Mouse (Mus musculus) liver, embryonic 16.5 days (tissue): ENCODE measurements around the gene Myoc. TPM values are rescaled to one million over a fixed set of nuclear protein-coding genes. Genes with fewer than 3 reads are reported as not detected.

Experiments used
- ATAC-seq: fragments of 200-750 bp; cut with Nextera tagmentation; 2 replicates; pipeline ENCODE4 v1.8.0; 2017; ENCODE audit warnings: low read depth, mild to moderate bottlenecking, moderate number of reproducible peaks, moderate library complexity
- H3K27ac ChIP-seq: fragments of 300-500 bp; sonication (generic); 2 replicates; pipeline ENCODE4 v1.5.1; 2014; ENCODE audit warnings: mild to moderate bottlenecking, low read length
- H3K27me3 ChIP-seq: fragments of 300-500 bp; sonication (generic); 2 replicates; pipeline ENCODE4 v1.6.1; 2014; ENCODE audit warnings: low read depth, low read length, mixed read lengths; ENCODE audit not compliant: control insufficient read depth, insufficient read depth
- H3K36me3 ChIP-seq: fragments of 300-500 bp; sonication (generic); 2 replicates; pipeline ENCODE4 v1.6.1; 2014; ENCODE audit warnings: mild to moderate bottlenecking; ENCODE audit not compliant: control insufficient read depth, insufficient read depth
- H3K4me1 ChIP-seq: fragments of 300-500 bp; sonication (generic); 2 replicates; pipeline ENCODE4 v1.6.1; 2014; ENCODE audit warnings: low read depth, low read length, mixed read lengths; ENCODE audit not compliant: control insufficient read depth
- H3K4me2 ChIP-seq: fragments of 300-500 bp; sonication (generic); 2 replicates; pipeline ENCODE4 v1.6.1; 2014; ENCODE audit warnings: low read depth, low read length, mixed read lengths
- H3K4me3 ChIP-seq: fragments of 300-500 bp; sonication (generic); 2 replicates; pipeline ENCODE4 v1.5.1; 2014; ENCODE audit warnings: low read depth, mild to moderate bottlenecking, low read length
- H3K9ac ChIP-seq: fragments of 300-500 bp; sonication (generic); 2 replicates; pipeline ENCODE4 v1.6.1; 2014; ENCODE audit warnings: low read depth, low read length
- H3K9me3 ChIP-seq: fragments of 300-500 bp; sonication (generic); replicated peaks from 2 replicates; pipeline ENCODE4 v1.6.1; 2016; ENCODE audit warnings: low read length; ENCODE audit not compliant: control insufficient read depth
- whole genome bisulfite sequencing: fragments of 180-500 bp; shearing (Covaris S2); extraction: QIAGEN DNeasy Blood & Tissue Kit; methylation state at CpG from one replicate; pipeline ENCODE4 v1.1.7; 2014; ENCODE audit not compliant: insufficient replicate concordance; 5-methylcytosine and 5-hydroxymethylcytosine counted together
- polyA plus RNA-seq: library from polyadenylated mRNA; unstranded; fragments of >200 nt; fragmentation: Nextera tagmentation; extraction: Ambion mirVana; gene quantifications from 2 replicates; pipeline ENCODE4 v1.2.1, GENCODE M21; 2015

The Myoc gene
- polyA plus RNA-seq, 1 experiment from 2014 or later: not detected

DNA sequence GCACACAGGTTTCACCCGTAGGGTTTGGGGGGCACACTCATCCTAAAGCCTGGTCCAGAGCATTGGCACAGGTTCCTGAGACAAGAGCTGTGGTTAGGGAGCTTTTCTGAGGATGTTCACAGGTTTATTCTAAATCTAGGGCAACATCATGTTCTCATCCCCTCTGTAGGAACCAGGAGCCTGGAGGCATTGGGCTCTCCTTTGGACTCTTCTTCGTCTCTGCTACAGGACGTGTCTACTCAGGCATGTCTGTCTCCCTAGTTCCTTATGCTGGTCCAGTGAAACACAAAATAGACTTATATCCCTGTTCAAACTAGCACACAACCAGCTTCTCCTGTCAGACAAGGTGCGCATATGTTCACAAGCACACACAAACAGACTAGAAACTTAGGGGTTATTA lies 420 bp upstream of the Myoc start:
- Histone ChIP-seq H3K4me2 (no peak overlapping the region), H3K36me3 (no peaks in the 10 kb centered on the region), H3K9me3 (no peaks in the 10 kb centered on the region), H3K27me3 (no peaks in the 10 kb centered on the region), H3K4me1 (no peaks in the 10 kb centered on the region), H3K4me3 (no peak overlapping the region), H3K27ac (no peak overlapping the region), H3K9ac (no peak overlapping the region)
- ATAC-seq: no peak
- 64% methylated on average over 4 of the region's 4 CpGs for WGBS

DNA sequence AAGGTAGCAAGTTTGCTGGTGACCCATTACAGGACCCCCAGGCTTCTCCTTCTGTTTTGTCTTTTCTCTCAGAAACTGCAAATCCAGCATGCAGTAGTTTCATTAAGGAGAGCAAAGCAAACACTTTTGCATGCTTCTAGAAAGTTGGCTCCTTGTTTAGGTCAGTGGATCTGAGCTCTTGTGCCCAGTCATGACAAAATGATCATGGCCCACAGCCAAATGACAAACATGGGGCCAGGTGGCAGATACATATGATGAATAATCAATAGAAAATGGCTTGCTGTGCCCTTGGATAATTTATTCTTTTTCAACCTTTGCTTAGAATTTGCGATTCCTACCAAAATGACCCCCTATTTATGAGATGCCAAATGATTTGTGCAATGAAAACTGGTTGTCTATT lies 906 bp downstream of the Myoc start:
- Histone ChIP-seq H3K4me3 (no peak overlapping the region), H3K36me3 (no peaks in the 10 kb centered on the region), H3K4me1 (no peaks in the 10 kb centered on the region), H3K4me2 (no peak overlapping the region), H3K27me3 (no peaks in the 10 kb centered on the region), H3K9ac (no peak overlapping the region), H3K9me3 (no peaks in the 10 kb centered on the region), H3K27ac (no peak overlapping the region)
- WGBS: 67% methylated on average over 1 of the region's 1 CpGs
- ATAC-seq: no peak

DNA sequence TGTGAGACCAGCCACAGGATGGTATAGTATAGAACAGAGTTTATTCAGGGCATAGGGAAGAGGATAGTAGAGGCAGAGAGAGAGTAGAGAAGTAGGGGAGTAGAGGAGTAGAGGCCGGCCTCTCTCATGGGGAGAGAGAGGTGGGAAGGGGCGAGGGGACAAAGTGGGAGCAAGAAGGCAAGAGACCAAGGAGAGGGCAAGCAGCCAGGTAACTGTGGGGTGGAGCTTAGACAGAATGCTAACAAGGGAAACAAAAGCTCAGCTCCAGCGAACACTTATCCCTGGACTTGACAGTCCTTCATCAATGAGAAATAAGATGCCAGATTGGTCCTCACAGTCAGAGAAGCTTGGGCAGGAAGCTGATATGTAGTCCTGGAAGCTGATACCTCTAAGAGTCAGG lies 3.6 kb downstream of the Myoc start:
- ATAC-seq: no peak
- no peaks in the 10 kb centered on the region for H3K36me3 ChIP-seq
- no peaks in the 10 kb centered on the region for H3K4me1 ChIP-seq
- H3K27me3 ChIP-seq: no peaks in the 10 kb centered on the region
- H3K9me3 ChIP-seq: no peaks in the 10 kb centered on the region
- H3K4me3 ChIP-seq: no peak overlapping the region
- H3K27ac ChIP-seq: no peak overlapping the region
- WGBS: 49% methylated on average over 3 of the region's 3 CpGs
- H3K9ac ChIP-seq: no peak overlapping the region
- H3K4me2 ChIP-seq: no peak overlapping the region

DNA sequence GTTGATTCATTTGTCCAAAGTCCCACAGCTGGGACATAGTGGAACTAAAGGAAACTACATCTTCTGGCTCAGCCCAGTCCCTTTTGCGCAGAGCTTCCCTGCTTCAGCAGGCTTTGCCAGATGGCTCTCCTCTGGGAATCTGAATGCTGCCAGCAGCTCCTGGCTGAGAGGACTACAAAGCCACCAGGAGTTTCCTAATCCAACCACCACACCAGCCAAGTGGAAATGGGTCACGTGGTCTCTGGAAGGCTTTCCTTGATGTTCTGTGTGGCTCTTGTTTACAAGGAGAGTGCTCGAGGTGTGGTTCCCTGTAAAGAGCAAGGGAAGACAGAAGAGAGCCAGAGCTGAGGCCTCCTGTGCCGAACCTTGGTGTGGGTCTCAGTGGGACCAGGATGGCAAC lies 4.8 kb downstream of the Myoc start:
- H3K4me1 ChIP-seq: no peaks in the 10 kb centered on the region
- 29% methylated on average over 4 of the region's 4 CpGs for WGBS
- H3K36me3 ChIP-seq: no peaks in the 10 kb centered on the region
- H3K4me3 ChIP-seq: no peak overlapping the region
- no peak overlapping the region for H3K27ac ChIP-seq
- no peak for ATAC-seq
- H3K9ac ChIP-seq: no peak overlapping the region
- H3K9me3 ChIP-seq: no peaks in the 10 kb centered on the region
- H3K27me3 ChIP-seq: no peaks in the 10 kb centered on the region
- no peak overlapping the region for H3K4me2 ChIP-seq

DNA sequence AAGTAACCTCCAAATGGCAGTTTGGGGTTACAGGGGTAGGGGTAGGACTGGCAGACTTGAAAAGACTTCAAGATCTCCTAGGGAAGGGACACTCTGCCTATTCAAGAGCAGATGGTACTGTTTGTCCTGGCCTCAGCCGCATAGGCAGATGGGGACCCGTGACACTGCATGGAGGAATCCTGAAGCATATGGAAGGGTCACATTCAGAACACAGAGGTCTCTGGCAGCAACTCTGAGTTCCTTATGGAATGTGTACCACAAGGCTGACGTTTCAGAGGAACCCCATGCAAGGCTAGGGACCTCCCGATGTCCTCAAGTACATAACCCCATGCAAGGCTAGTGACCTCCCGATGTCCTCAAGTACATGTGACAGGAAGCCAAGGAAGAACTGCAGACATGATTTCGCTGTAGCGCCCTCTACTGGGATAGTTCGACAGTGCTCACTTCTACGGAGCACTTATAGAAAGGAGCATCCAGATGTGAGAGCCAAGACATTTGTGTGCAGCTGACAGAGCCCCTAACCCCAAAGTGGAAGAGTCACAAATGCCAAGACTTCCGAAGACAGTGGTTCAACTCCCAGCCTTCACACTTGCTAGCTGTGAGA lies 7.2 kb downstream of the Myoc start:
- Histone ChIP-seq H3K4me2 (no peak overlapping the region), H3K9ac (no peak overlapping the region), H3K27ac (no peak overlapping the region), H3K4me1 (no peaks in the 10 kb centered on the region), H3K36me3 (no peaks in the 10 kb centered on the region), H3K9me3 (no peaks in the 10 kb centered on the region), H3K4me3 (no peak overlapping the region), H3K27me3 (no peaks in the 10 kb centered on the region)
- ATAC-seq: no peak
- WGBS: 64% methylated on average over 10 of the region's 10 CpGs

DNA sequence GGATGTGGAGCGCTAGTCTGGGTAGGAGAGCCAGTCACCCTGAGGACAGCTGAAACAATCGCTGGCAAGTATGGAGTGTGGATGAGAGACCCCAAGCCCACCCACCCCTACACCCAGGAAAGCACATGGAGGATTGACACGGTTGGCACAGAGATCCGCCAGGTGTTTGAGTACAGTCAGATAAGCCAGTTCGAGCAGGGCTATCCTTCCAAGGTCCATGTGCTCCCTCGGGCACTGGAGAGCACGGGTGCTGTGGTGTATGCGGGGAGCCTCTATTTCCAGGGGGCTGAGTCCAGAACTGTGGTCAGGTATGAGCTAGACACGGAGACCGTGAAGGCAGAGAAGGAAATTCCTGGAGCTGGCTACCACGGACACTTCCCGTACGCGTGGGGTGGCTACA lies 9.5 kb downstream of the Myoc start:
- WGBS: 77% methylated on average over 14 of the region's 14 CpGs
- Histone ChIP-seq H3K27me3 (no peaks in the 10 kb centered on the region), H3K27ac (no peak overlapping the region), H3K9me3 (no peaks in the 10 kb centered on the region), H3K4me2 (no peak overlapping the region), H3K4me1 (no peaks in the 10 kb centered on the region), H3K4me3 (no peak overlapping the region), H3K36me3 (no peaks in the 10 kb centered on the region), H3K9ac (no peak overlapping the region)
- 0 out of 2 replicates have a peak, but pooled peaks have one; percentile 4 for ATAC-seq

DNA sequence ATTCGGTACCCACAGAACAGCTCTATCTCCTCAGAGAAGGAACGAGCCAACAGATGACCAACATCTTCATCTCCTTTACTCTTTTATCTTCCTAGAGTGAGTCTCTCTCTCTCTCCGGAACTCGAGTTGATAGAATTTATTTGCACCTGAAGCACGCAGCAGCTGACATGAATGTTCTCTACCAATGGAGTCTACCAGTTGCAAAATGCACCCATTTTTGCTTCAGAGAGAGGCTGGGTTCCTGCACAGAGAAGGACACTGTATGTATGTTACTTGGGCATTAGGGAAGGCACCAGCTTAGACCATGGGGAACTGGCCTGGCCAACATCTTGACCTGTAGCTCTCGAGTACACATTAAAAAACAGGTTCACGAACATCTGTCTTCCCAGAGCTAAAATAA lies 19.2 kb downstream of the Myoc start, which contains the start of gene Myocos:
Myocos (minus strand) TSS at position 101 of the 400 bp plus-strand sequence.
- no peak within 1 kb of the TSS for H3K9ac ChIP-seq
- WGBS: 70% methylated on average over 7 of the region's 7 CpGs
- ATAC-seq: no peak
- no peaks in the 10 kb centered on the region for H3K36me3 ChIP-seq
- no peak within 1 kb of the TSS for H3K4me2 ChIP-seq
- H3K4me1 ChIP-seq: no peaks in the 10 kb centered on the region
- H3K27me3 ChIP-seq: no peaks in the 10 kb centered on the region
- no peak within 1 kb of the TSS for H3K27ac ChIP-seq
- H3K4me3 ChIP-seq: no peak within 1 kb of the TSS
- no peaks in the 10 kb centered on the region for H3K9me3 ChIP-seq

DNA sequence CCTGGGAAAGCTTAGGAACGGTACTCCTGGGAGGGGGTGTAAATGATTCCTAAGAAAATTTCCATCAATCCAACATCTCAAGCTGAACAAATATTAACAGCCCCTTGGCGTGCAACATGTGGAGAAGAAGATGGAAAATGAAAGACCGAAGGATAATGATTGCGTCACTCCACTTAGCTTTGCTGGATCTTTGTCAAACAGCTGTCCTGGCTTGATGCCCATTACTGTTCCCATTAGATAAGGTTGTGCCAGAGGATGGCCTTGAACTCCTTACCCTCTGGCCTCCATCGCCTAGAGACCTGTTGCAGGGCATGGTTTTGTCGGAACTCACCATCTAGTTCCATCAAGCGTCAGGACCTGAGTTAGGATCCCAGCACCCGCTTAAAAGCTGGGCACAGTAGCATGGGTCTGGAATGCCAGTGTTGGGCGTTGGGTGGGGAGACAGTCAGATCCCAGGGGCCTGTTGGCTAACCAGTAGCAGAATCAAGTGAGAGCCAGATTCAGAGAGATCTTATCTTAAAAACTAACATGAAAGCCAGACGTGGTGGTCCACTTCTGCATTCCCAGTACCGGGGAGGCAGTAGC lies 21.4 kb downstream of the Myoc start:
- Histone ChIP-seq H3K36me3 (no peaks in the 10 kb centered on the region), H3K27me3 (no peaks in the 10 kb centered on the region), H3K9me3 (no peaks in the 10 kb centered on the region), H3K4me3 (no peak overlapping the region), H3K9ac (no peak overlapping the region), H3K4me2 (no peak overlapping the region), H3K27ac (no peak overlapping the region), H3K4me1 (no peaks in the 10 kb centered on the region)
- 53% methylated on average over 11 of the region's 11 CpGs for WGBS
- no peak for ATAC-seq

DNA sequence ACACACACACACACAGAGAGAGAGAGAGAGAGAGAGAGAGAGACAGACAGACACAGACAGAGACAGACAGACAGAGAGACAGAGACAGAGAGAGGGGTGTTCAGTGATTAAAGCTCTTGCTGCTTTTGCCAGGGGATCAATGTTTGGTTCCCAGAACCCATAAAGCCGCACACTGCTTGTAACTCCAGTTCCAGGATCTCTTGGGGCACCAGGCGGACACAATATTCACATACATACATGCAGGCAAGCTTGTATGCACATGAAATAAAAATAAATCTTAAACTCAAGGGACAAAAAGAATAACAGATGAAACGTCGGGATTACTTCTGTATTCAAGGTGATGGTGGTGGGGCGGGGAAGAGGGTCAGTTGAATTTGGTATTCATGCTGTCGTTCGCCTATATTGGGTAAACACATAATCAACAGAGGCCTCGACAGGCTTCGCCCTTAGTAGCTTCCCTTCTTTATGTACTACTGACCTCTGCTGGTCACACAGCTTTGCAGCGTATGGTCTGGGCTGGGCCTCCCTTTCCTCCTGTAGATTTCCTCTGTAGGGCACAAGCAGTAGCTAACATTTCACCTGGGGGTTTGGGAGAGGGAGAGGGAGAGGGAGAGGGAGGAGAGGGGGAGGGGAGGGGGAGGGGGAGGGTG lies 26.0 kb downstream of the Myoc start:
- Histone ChIP-seq H3K4me2 (peak overlapping the region; percentile 62), H3K4me1 (peaks cover 5% of the 10 kb centered on the region; the same call in 1 of the 2 replicates), H3K9ac (no peak overlapping the region), H3K36me3 (no peaks in the 10 kb centered on the region), H3K27me3 (no peaks in the 10 kb centered on the region), H3K4me3 (no peak overlapping the region), H3K27ac (no peak overlapping the region), H3K9me3 (no peaks in the 10 kb centered on the region)
- 13% methylated on average over 10 of the region's 10 CpGs for WGBS
- peak; percentile 88 for ATAC-seq
